ENCODE assay signal across 7 mouse cellular contexts in genomic region chr1:153103186-153103554, GRCm38 (mm10).
"Had no signal": no experiment of that assay in that cellular context is flagged by ENCODE, and none has a peak within 500 bp of the region (broad histone marks: within the 10 kb centered on the region; RNA-seq: fewer than 3 reads in every experiment).

No protein-coding gene starts in this region.

- DNase-seq: liver, postnatal 0 days; lung, adult 2 months; lung, postnatal 4 days; right cerebral cortex, postnatal 14 days; thymus, adult 2 months; thymus, postnatal 25 days; thymus, postnatal 4 days had no signal
